Comparison of ENCODE assay signal across 9 mouse cellular contexts in genomic region chr1:84284293-84285068, GRCm38 (mm10).
DNase-seq lines count a peak whose midpoint lies in the region; ATAC-seq and TF ChIP-seq lines count a peak whose summit lies in the region.
"Had no signal": no experiment of that assay in that cellular context is flagged by ENCODE, and none has a peak within 500 bp of the region (broad histone marks: within the 10 kb centered on the region; RNA-seq: fewer than 3 reads in every experiment).

No protein-coding gene starts in this region.

- WGBS in forebrain, embryonic 10.5 days = 3% methylated on average over 52 of the region's 53 CpGs
- WGBS in heart, embryonic 15.5 days = 4% methylated on average over 44 of the region's 53 CpGs
- WGBS in liver, postnatal 0 days (ENCODE audit: insufficient replicate concordance) = 3% methylated on average over 36 of the region's 53 CpGs
- 2% methylated on average over 43 of the region's 53 CpGs for WGBS in neural tube, embryonic 13.5 days

- peak; percentile 59 for ATAC-seq in heart, embryonic 15.5 days (replicated peaks; ENCODE audit: insufficient number of reproducible peaks, insufficient read depth, low FRiP score, low read depth)
- peak; percentile 82 for ATAC-seq in liver, postnatal 0 days
- ATAC-seq in neural tube, embryonic 13.5 days (ENCODE audit: low read depth) = peak; percentile 93

- H3K9ac ChIP-seq in heart, embryonic 15.5 days = peak overlapping the region; percentile 60
- peak overlapping the region; percentile 68 for H3K9ac ChIP-seq in liver, postnatal 0 days (replicated peaks)
- peak overlapping the region; percentile 87 for H3K9ac ChIP-seq in neural tube, embryonic 13.5 days

- H3K36me3 ChIP-seq in forebrain, embryonic 10.5 days (replicated peaks) = no peaks in the 10 kb centered on the region
- H3K36me3 ChIP-seq in heart, embryonic 15.5 days = no peaks in the 10 kb centered on the region
- H3K36me3 ChIP-seq in liver, postnatal 0 days (replicated peaks; ENCODE audit: insufficient read depth, low read length) = no peaks in the 10 kb centered on the region
- H3K36me3 ChIP-seq in neural tube, embryonic 13.5 days = no peaks in the 10 kb centered on the region
- H3K36me3 ChIP-seq: G1E had no signal

- peak overlapping the region; percentile 81 for H3K27ac ChIP-seq in forebrain, embryonic 10.5 days
- no peak overlapping the region for H3K27ac ChIP-seq in heart, embryonic 15.5 days
- peak overlapping the region; percentile 64; the same call in 1 of the 2 replicates for H3K27ac ChIP-seq in liver, postnatal 0 days (ENCODE audit: low read depth)
- H3K27ac ChIP-seq in neural tube, embryonic 13.5 days (replicated peaks) = peak overlapping the region; percentile 78

- peaks cover 36% of the 10 kb centered on the region for H3K27me3 ChIP-seq in forebrain, embryonic 10.5 days (ENCODE audit: poor library complexity, severe bottlenecking)
- H3K27me3 ChIP-seq in heart, embryonic 15.5 days = peaks cover 18% of the 10 kb centered on the region; the same call in 1 of the 2 replicates
- H3K27me3 ChIP-seq in liver, postnatal 0 days (ENCODE audit: insufficient read depth, low read length) = 0 out of 2 replicates have a peak, but pooled peaks cover 4% of the 10 kb centered on the region
- H3K27me3 ChIP-seq in neural tube, embryonic 13.5 days = 0 out of 2 replicates have a peak, but pooled peaks cover 6% of the 10 kb centered on the region

- no peaks in the 10 kb centered on the region for H3K9me3 ChIP-seq in forebrain, embryonic 10.5 days
- no peaks in the 10 kb centered on the region for H3K9me3 ChIP-seq in heart, embryonic 15.5 days (replicated peaks)
- H3K9me3 ChIP-seq in liver, postnatal 0 days (ENCODE audit: low read length) = no peaks in the 10 kb centered on the region
- no peaks in the 10 kb centered on the region for H3K9me3 ChIP-seq in neural tube, embryonic 13.5 days

- peak; percentile 56 to 73 for DNase-seq in urinary bladder, adult 18-20 months (ENCODE audit: low spot score in 2 of 2)
- DNase-seq in urinary bladder, postnatal 10 days (ENCODE audit: low spot score) = no peak
- peak; percentile 55 for DNase-seq in forebrain, embryonic 10.5 days (ENCODE audit: extremely low spot score, low spot score)
- peak; percentile 51 to 57 for DNase-seq in kidney, postnatal 25 days
- DNase-seq in liver, postnatal 0 days = peak; percentile 65
- DNase-seq in urinary bladder, postnatal 36 days (ENCODE audit: low spot score in 2 of 2) = peak; percentile 62 to 63

- peaks cover 20% of the 10 kb centered on the region for H3K4me1 ChIP-seq in forebrain, embryonic 10.5 days
- H3K4me1 ChIP-seq in heart, embryonic 15.5 days (replicated peaks) = peaks cover 8% of the 10 kb centered on the region
- peaks cover 3% of the 10 kb centered on the region; the same call in 1 of the 2 replicates for H3K4me1 ChIP-seq in liver, postnatal 0 days (ENCODE audit: insufficient read depth)
- H3K4me1 ChIP-seq in neural tube, embryonic 13.5 days (replicated peaks) = peaks cover 62% of the 10 kb centered on the region

- H3K4me3 ChIP-seq in forebrain, embryonic 10.5 days = peak overlapping the region; percentile 66
- H3K4me3 ChIP-seq in heart, embryonic 15.5 days = peak overlapping the region; percentile 67
- peak overlapping the region; percentile 62 for H3K4me3 ChIP-seq in liver, postnatal 0 days (ENCODE audit: low read depth, low read length)
- peak overlapping the region; percentile 71 for H3K4me3 ChIP-seq in neural tube, embryonic 13.5 days

- no peak for TF ChIP-seq CTCF in liver, postnatal 0 days (IDR thresholded peaks at IDR 0.05; ENCODE audit: low read depth)

- no peak for TF ChIP-seq EP300 in liver, postnatal 0 days (IDR thresholded peaks at IDR 0.05; ENCODE audit: low read depth)

- peak overlapping the region; percentile 96 for H3K4me2 ChIP-seq in heart, embryonic 15.5 days
- peak overlapping the region; percentile 74 for H3K4me2 ChIP-seq in liver, postnatal 0 days (ENCODE audit: low read depth, low read length)
- peak overlapping the region; percentile 61 for H3K4me2 ChIP-seq in neural tube, embryonic 13.5 days
